Comparison of ENCODE assay signal across 10 mouse cellular contexts in the genomic region with DNA sequence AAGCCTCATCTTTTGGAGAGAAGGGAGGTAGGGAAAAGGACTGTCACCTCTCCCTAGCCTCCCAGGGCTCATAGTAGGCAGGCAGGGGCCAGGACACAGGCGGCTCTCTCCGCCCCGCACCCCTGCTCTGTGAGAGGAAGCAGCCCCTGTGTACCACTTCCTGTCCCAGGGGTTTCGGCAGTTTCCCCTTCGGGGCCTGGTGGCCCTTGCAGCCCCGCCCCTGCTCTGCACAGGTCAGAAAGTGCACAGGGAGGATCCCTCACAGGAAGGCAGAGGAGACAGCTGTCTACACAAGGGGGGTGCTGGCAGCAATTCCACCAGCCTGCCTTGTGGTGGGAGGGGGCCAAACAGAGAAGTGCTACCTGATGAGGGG. TPM values are rescaled to one million over a fixed set of nuclear protein-coding genes. Genes with fewer than 3 reads are reported as not detected.
DNase-seq lines count a peak whose midpoint lies in the region; ATAC-seq and TF ChIP-seq lines count a peak whose summit lies in the region.
"Had no signal": no experiment of that assay in that cellular context is flagged by ENCODE, and none has a peak within 500 bp of the region (broad histone marks: within the 10 kb centered on the region; RNA-seq: fewer than 3 reads in every experiment).

No protein-coding gene starts in this region.

- no peak overlapping the region for H3K4me2 ChIP-seq in heart, embryonic 11.5 days
- no peak overlapping the region for H3K4me2 ChIP-seq in lung, postnatal 0 days (replicated peaks; ENCODE audit: low read depth, low read length)

- no peaks in the 10 kb centered on the region for H3K27me3 ChIP-seq in heart, embryonic 11.5 days (ENCODE audit: control insufficient read depth, insufficient read depth, low read length)
- H3K27me3 ChIP-seq in heart, embryonic 10.5 days (ENCODE audit: insufficient read depth, poor library complexity, severe bottlenecking) = no peaks in the 10 kb centered on the region; the same call in 1 of the 2 replicates
- no peaks in the 10 kb centered on the region for H3K27me3 ChIP-seq in lung, postnatal 0 days (replicated peaks; ENCODE audit: insufficient read depth, low read length)
- H3K27me3 ChIP-seq: Patski had no signal

- no peak for DNase-seq in heart, embryonic 10.5 days (ENCODE audit: low spot score)
- peak; percentile 84 for DNase-seq in induced T-regulatory cell, adult 2 months (ENCODE audit: low read depth)
- peak; percentile 40 for DNase-seq in lung, postnatal 0 days (ENCODE audit: low spot score)
- peak; percentile 89 for DNase-seq in thymus, postnatal 0 days (ENCODE audit: low spot score)
- DNase-seq in urinary bladder, postnatal 36 days (ENCODE audit: low spot score in 2 of 2) = no peak
- no peak for DNase-seq in frontal cortex, postnatal 14 days (ENCODE audit: low spot score in 2 of 2)
- DNase-seq: right cerebral cortex, postnatal 25 days had no signal

- no peak for TF ChIP-seq CTCF in lung, postnatal 0 days (IDR thresholded peaks at IDR 0.05)

- no peaks in the 10 kb centered on the region for H3K36me3 ChIP-seq in heart, embryonic 11.5 days (ENCODE audit: control insufficient read depth, insufficient read depth, low read length)
- H3K36me3 ChIP-seq in heart, embryonic 10.5 days = no peaks in the 10 kb centered on the region
- H3K36me3 ChIP-seq in lung, postnatal 0 days (ENCODE audit: insufficient read depth, low read length) = no peaks in the 10 kb centered on the region

- H3K4me3 ChIP-seq in heart, embryonic 11.5 days (ENCODE audit: low read depth, low read length) = no peak overlapping the region
- H3K4me3 ChIP-seq in heart, embryonic 10.5 days = no peak overlapping the region
- no peak overlapping the region for H3K4me3 ChIP-seq in lung, postnatal 0 days (ENCODE audit: low read depth, low read length)

- WGBS in heart, embryonic 11.5 days (ENCODE audit: insufficient replicate concordance) = 36% methylated on average over 4 of the region's 6 CpGs
- WGBS in heart, embryonic 10.5 days = 33% methylated on average over 6 of the region's 6 CpGs
- WGBS in lung, postnatal 0 days = 34% methylated on average over 6 of the region's 6 CpGs

- no peaks in the 10 kb centered on the region for H3K9me3 ChIP-seq in heart, embryonic 11.5 days (replicated peaks; ENCODE audit: control insufficient read depth, low read length)
- no peaks in the 10 kb centered on the region for H3K9me3 ChIP-seq in heart, embryonic 10.5 days
- H3K9me3 ChIP-seq in lung, postnatal 0 days (ENCODE audit: low read length) = no peaks in the 10 kb centered on the region

- H3K9ac ChIP-seq in heart, embryonic 11.5 days (ENCODE audit: low read depth, low read length) = no peak overlapping the region
- no peak overlapping the region for H3K9ac ChIP-seq in lung, postnatal 0 days (replicated peaks; ENCODE audit: low read depth)

- H3K27ac ChIP-seq in heart, embryonic 11.5 days (ENCODE audit: low read depth, low read length) = no peak overlapping the region
- no peak overlapping the region for H3K27ac ChIP-seq in heart, embryonic 10.5 days
- H3K27ac ChIP-seq in lung, postnatal 0 days (ENCODE audit: low read length) = no peak overlapping the region

- 0 out of 2 replicates have a peak, but pooled peaks cover 9% of the 10 kb centered on the region for H3K4me1 ChIP-seq in heart, embryonic 11.5 days (ENCODE audit: control insufficient read depth, insufficient read depth, low read length)
- peaks cover 22% of the 10 kb centered on the region for H3K4me1 ChIP-seq in heart, embryonic 10.5 days
- no peaks in the 10 kb centered on the region for H3K4me1 ChIP-seq in lung, postnatal 0 days (ENCODE audit: insufficient read depth, low read depth, low read length)

- ATAC-seq in heart, embryonic 11.5 days (replicated peaks; ENCODE audit: insufficient number of reproducible peaks, low FRiP score, low TSS enrichment) = 0 out of 2 replicates have a peak, but pooled peaks have one; percentile 23
- peak; percentile 78 for ATAC-seq in lung, postnatal 0 days
- ATAC-seq in erythroid progenitor cell, adult 5-6 weeks (replicated peaks; ENCODE audit: low FRiP score, poor library complexity, severe bottlenecking) = no peak
- ATAC-seq: Patski had no signal

- no peak for TF ChIP-seq EP300 in lung, postnatal 0 days (IDR thresholded peaks at IDR 0.05)

RNA-seq across cellular contexts. Expression of gene Elf4, which starts 29.4 kb away (rescaled TPM):
- polyA plus RNA-seq in heart, embryonic 11.5 days (2014; fragmentation: Nextera tagmentation; extraction: Ambion mirVana) = 14.3 and 17.3 TPM in 2 replicates
- polyA plus RNA-seq in heart, embryonic 10.5 days (2016; fragmentation: Nextera tagmentation; extraction: Ambion mirVana) = 9.9 and 15.7 TPM in 2 replicates
- 3.5 and 3.8 TPM in 2 replicates for polyA plus RNA-seq in lung, postnatal 0 days (2015; fragmentation: Nextera tagmentation; extraction: Ambion mirVana)
- polyA plus RNA-seq in thymus, postnatal 0 days (2015; fragmentation: Nextera tagmentation; extraction: Ambion mirVana) = 9.9 TPM in 2 replicates
- total RNA-seq in erythroid progenitor cell, adult 5-6 weeks (2015; ENCODE audit: low replicate concordance) = 18.0 and 23.5 TPM in 2 replicates
- 5.1 and 10.3 TPM in 2 replicates for total RNA-seq in erythroid progenitor cell, adult 5-6 weeks (2017; ENCODE audit: low replicate concordance)

Comparison
In these comparisons a context has a peak if more than half of its experiments do, and no peak if none do; other contexts are left out.
1. DNase-seq: peak in induced T-regulatory cell, adult 2 months (single experiment), lung, postnatal 0 days (single experiment) and thymus, postnatal 0 days (single experiment); none in heart, embryonic 10.5 days (single experiment), urinary bladder, postnatal 36 days (0 of 2) and frontal cortex, postnatal 14 days (0 of 2).